Mouse (Mus musculus) duodenum, adult 2 months (tissue): ENCODE results near the gene Gm10800. TPM values are rescaled to one million over a fixed set of nuclear protein-coding genes. Genes with fewer than 3 reads are reported as not detected.

Source experiments
- polyA plus RNA-seq: library from polyadenylated mRNA; depleted of rRNA; stranded (reverse); fragments of >200 nt; gene quantifications from 2 replicates; pipeline ENCODE4 v1.2.3, GENCODE M21; 2012; ENCODE audit warnings: low replicate concordance; rRNA removed

The Gm10800 gene
- not detected in 2 replicates for polyA plus RNA-seq

DNA sequence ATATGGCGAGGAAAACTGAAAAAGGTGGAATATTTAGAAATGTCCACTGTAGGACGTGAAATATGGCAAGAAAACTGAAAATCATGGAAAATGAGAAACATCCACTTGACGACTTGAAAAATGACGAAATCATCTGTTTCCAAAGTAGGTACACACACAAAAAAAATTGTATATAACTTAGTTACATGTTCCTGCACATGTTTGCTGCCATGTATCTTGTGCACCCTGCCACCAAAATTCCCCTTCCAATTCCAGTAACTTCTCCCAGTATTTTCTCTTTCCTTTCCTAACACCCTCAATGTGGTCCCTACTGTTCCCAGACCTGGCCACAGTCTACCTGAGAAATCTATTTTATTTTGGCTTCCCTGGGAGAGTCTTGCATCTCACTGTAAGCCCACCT lies at the start of gene Gm10800:
Gm10800 (minus strand) TSS at position 101 of the 400 bp plus-strand sequence.

DNA sequence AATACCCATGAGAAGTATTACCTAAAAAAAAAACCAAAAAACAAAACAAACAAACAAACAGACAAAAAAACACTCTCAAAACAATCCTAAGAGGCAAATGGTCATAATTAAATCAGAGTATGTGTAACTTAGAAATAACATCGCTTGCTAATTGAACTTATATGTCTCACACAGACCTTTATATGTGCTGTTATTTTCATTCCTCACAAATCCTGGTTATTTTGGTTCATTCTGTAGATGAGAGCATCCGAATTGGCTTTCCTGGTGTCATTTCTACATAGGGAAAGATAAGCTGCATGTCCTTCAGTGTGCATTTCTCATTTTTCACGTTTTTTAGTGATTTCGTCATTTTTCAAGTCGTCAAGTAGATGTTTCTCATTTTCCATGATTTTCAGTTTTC lies 5.2 kb downstream of the Gm10800 start, which contains the start of gene Gm10801:
Gm10801 (plus strand) TSS at position 301 of the 400 bp plus-strand sequence.

Other genes starting within 250 kb of the Gm10800 start
- gene Gm10801, start 5.1 kb downstream of the Gm10800 start, polyA plus RNA-seq = not detected in 2 replicates